ENCODE assay signal across 8 mouse cellular contexts in the genomic region with DNA sequence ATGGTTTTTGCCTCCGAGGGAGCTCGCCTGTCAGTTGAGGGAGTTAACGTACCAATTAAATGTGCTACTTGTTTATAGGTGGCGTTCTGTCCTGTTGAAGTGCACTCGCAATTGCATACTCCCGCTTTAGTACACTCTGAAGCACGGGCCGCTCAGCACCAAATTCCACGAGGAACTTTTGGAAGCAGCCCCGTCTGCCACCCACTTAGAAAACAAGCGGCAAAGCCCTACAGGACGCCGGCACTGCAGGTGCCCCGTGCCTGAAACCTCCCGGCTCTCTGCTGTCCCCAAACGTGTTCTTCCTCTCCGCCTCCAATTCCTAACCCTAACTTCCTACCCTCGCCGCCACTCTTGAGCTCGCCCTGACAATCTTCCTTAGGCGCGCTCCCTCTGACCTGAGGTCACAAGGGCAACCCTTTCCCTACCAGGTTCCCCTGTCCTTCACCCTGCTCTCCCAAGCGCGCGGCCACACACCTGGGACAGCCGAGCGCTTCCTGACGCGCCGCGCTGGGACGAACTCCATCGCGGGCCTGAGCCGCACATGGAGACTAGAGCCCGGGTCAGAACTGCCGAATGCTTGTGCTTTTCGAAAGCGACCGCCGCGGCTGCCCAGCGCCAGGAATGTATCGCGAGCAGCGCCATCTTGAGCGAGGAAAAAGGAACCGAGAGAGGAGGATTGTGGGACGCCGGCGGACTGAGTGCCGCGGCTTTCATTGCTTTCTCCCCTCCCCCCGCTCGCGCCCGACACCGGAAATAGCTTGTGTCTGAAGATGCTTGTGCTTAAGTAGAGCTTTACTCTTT. TPM values are rescaled to one million over a fixed set of nuclear protein-coding genes. Genes with fewer than 3 reads are reported as not detected.
A peak's percentile ranks its signal among the peaks of the same experiment; 100 is the strongest.
DNase-seq lines count a peak whose midpoint lies in the region; ATAC-seq and TF ChIP-seq lines count a peak whose summit lies in the region.

A gene (minus strand): TSS at position 674 of the 801 bp plus-strand sequence.

- H3K9ac ChIP-seq in heart, embryonic 12.5 days = peak within 1 kb of the TSS; percentile 75
- H3K9ac ChIP-seq in kidney, postnatal 0 days (ENCODE audit: low read depth, low read length) = peak within 1 kb of the TSS; percentile 69
- H3K9ac ChIP-seq in liver, adult 2 months (ENCODE audit: low read depth, low read length) = peak within 1 kb of the TSS; percentile 98

- H3K4me1 ChIP-seq in erythroblast, embryonic 14.5 days (ENCODE audit: control insufficient read depth) = peaks cover 5% of the 10 kb centered on the region
- H3K4me1 ChIP-seq in heart, embryonic 12.5 days (replicated peaks) = no peaks in the 10 kb centered on the region
- no peaks in the 10 kb centered on the region for H3K4me1 ChIP-seq in kidney, postnatal 0 days (replicated peaks; ENCODE audit: insufficient read depth, low read length)
- peaks cover 2% of the 10 kb centered on the region; the same call in 1 of the 2 replicates for H3K4me1 ChIP-seq in liver, adult 2 months (ENCODE audit: control insufficient read depth, insufficient read depth, low read length)

- peak within 1 kb of the TSS; percentile 92 for H3K4me3 ChIP-seq in erythroblast, embryonic 14.5 days (replicated peaks)
- peak within 1 kb of the TSS; percentile 63 for H3K4me3 ChIP-seq in heart, embryonic 12.5 days
- peak within 1 kb of the TSS; percentile 61 for H3K4me3 ChIP-seq in kidney, postnatal 0 days (replicated peaks; ENCODE audit: low read depth, low read length)
- peak within 1 kb of the TSS; percentile 100 for H3K4me3 ChIP-seq in liver, adult 2 months (ENCODE audit: insufficient read depth, low read depth, low read length)

- TF ChIP-seq CTCF in kidney, postnatal 0 days (IDR thresholded peaks at IDR 0.05; ENCODE audit: low read depth) = 0 out of 2 replicates have a peak, but pooled peaks have one; percentile 33
- no peak for TF ChIP-seq CTCF in liver, adult 2 months (IDR thresholded peaks at IDR 0.05; ENCODE audit: low read depth, low read length)

- 9% methylated on average over 58 of the region's 58 CpGs for WGBS in heart, embryonic 12.5 days
- 21% methylated on average over 57 of the region's 58 CpGs for WGBS in kidney, postnatal 0 days
- WGBS in liver, adult 2 months = under 1% methylated on average over 58 of the region's 58 CpGs

- H3K4me2 ChIP-seq in heart, embryonic 12.5 days = peak within 1 kb of the TSS; percentile 59
- H3K4me2 ChIP-seq in kidney, postnatal 0 days (ENCODE audit: low read length) = peak within 1 kb of the TSS; percentile 48

- peak; percentile 90 for DNase-seq in CD4-positive, CD25-positive, alpha-beta regulatory T cell, adult 2 months (ENCODE audit: low read depth, low spot score)
- peak; percentile 72 for DNase-seq in brain, embryonic 18.5 days (ENCODE audit: low read depth, low spot score)
- DNase-seq in kidney, postnatal 0 days (ENCODE audit: low spot score) = peak; percentile 92
- DNase-seq in liver, adult 2 months (ENCODE audit: extremely low read depth, low read depth, low spot score) = peak; percentile 80
- DNase-seq in spleen, postnatal 36 days (ENCODE audit: low spot score in 2 of 2) = peak; percentile 81 to 86

- peaks cover 4% of the 10 kb centered on the region; the same call in 1 of the 2 replicates for H3K9me3 ChIP-seq in erythroblast, embryonic 14.5 days (ENCODE audit: control insufficient read depth, low read length)
- no peaks in the 10 kb centered on the region for H3K9me3 ChIP-seq in heart, embryonic 12.5 days (replicated peaks)
- H3K9me3 ChIP-seq in kidney, postnatal 0 days (replicated peaks; ENCODE audit: low read length) = no peaks in the 10 kb centered on the region

- H3K27me3 ChIP-seq in erythroblast, embryonic 14.5 days (ENCODE audit: control insufficient read depth) = peaks cover 7% of the 10 kb centered on the region
- H3K27me3 ChIP-seq in heart, embryonic 12.5 days (replicated peaks) = no peaks in the 10 kb centered on the region
- peaks cover 4% of the 10 kb centered on the region; the same call in 1 of the 2 replicates for H3K27me3 ChIP-seq in kidney, postnatal 0 days (ENCODE audit: insufficient read depth, low read length)
- no peaks in the 10 kb centered on the region for H3K27me3 ChIP-seq in liver, adult 2 months (ENCODE audit: control insufficient read depth, insufficient read depth, low read length)

- H3K36me3 ChIP-seq in erythroblast, embryonic 14.5 days (ENCODE audit: control insufficient read depth) = no peaks in the 10 kb centered on the region
- H3K36me3 ChIP-seq in heart, embryonic 12.5 days = no peaks in the 10 kb centered on the region
- no peaks in the 10 kb centered on the region for H3K36me3 ChIP-seq in kidney, postnatal 0 days (ENCODE audit: insufficient read depth, low read length)
- no peaks in the 10 kb centered on the region for H3K36me3 ChIP-seq in liver, adult 2 months (ENCODE audit: control insufficient read depth, insufficient read depth, low read length)

- H3K27ac ChIP-seq in heart, embryonic 12.5 days (ENCODE audit: poor library complexity, severe bottlenecking) = peak within 1 kb of the TSS; percentile 95
- peak within 1 kb of the TSS; percentile 94 for H3K27ac ChIP-seq in kidney, postnatal 0 days
- peak within 1 kb of the TSS; percentile 100 for H3K27ac ChIP-seq in liver, adult 2 months (replicated peaks; ENCODE audit: insufficient read depth, low read depth, low read length)

- TF ChIP-seq POLR2A in liver, adult 2 months (IDR thresholded peaks at IDR 0.05; ENCODE audit: extremely low read depth, insufficient read depth, low read length) = no peak

- ATAC-seq in heart, embryonic 12.5 days (ENCODE audit: insufficient number of reproducible peaks, low FRiP score) = peak; percentile 89
- peak; percentile 96 for ATAC-seq in kidney, postnatal 0 days (replicated peaks; ENCODE audit: low FRiP score, low read depth)
- peak; percentile 99 for ATAC-seq in monocyte, adult 5-6 weeks (replicated peaks; ENCODE audit: insufficient number of reproducible peaks, low FRiP score, low TSS enrichment, poor library complexity, severe bottlenecking)

- H3K79me2 ChIP-seq in liver, adult 2 months (ENCODE audit: control insufficient read depth, insufficient read depth, low read length) = no peaks in the 10 kb centered on the region

RNA-seq across cellular contexts. Expression of the gene that starts here (rescaled TPM):
- 0.55 and 0.72 TPM in 2 replicates for polyA plus RNA-seq in erythroblast, embryonic 14.5 days (2012)
- 13.2 and 13.6 TPM in 2 replicates for polyA plus RNA-seq in heart, embryonic 12.5 days (2016; fragmentation: Nextera tagmentation; extraction: Ambion mirVana)
- 6.7 and 7.1 TPM in 2 replicates for polyA plus RNA-seq in kidney, postnatal 0 days (2015; fragmentation: Nextera tagmentation; extraction: Ambion mirVana)
- total RNA-seq in liver, adult 2 months (2014; rRNA removed) = 31.6 and 37.6 TPM in 2 replicates
- 4.5 and 5.8 TPM in 2 replicates for polyA plus RNA-seq in liver, adult 2 months (2012; rRNA removed)
- total RNA-seq in monocyte, adult 5-6 weeks (2017) = 65.3 to 71.3 TPM (median 65.7 TPM) in 3 replicates

Comparison
In these comparisons a context has a peak if more than half of its experiments do, and no peak if none do; other contexts are left out.
1. Peak in every context shown above with its lines: DNase-seq, ATAC-seq, H3K4me3 ChIP-seq and H3K27ac ChIP-seq.